In the genomic region with DNA sequence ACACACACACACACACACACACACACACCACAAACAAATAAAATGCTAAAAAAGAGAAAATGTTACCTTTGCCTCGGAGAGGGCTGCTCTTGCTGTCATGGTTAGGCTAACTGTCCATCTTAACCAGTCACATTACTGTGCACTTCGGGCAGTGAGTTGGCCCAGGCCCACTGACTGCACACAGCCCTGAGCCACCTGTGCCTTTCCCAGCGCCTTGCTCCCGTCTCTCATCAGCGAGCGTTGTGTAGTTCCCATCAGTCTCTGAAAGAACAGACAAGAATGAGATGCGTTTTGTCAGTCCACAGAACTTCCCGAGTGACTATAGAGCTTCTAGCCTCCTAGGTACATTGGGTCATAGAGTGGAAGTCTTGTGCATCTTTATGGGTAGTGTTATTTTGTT, we compare ENCODE assay signal across 35 mouse cellular contexts. TPM values are rescaled to one million over a fixed set of nuclear protein-coding genes. Genes with fewer than 3 reads are reported as not detected.
"Had no signal": no experiment of that assay in that cellular context is flagged by ENCODE, and none has a peak within 500 bp of the region (broad histone marks: within the 10 kb centered on the region; RNA-seq: fewer than 3 reads in every experiment).

No protein-coding gene starts in this region.

- H3K4me1 ChIP-seq: limb, embryonic 10.5 days; limb, embryonic 12.5 days; limb, embryonic 13.5 days; limb, embryonic 15.5 days; liver, embryonic 13.5 days; liver, embryonic 15.5 days; lung, embryonic 15.5 days; midbrain, embryonic 10.5 days; midbrain, embryonic 12.5 days; midbrain, embryonic 13.5 days; midbrain, embryonic 15.5 days; neural tube, embryonic 12.5 days; neural tube, embryonic 13.5 days had no signal

- H3K4me3 ChIP-seq: limb, embryonic 10.5 days; limb, embryonic 12.5 days; limb, embryonic 13.5 days; limb, embryonic 15.5 days; liver, embryonic 12.5 days; liver, embryonic 13.5 days; liver, embryonic 15.5 days; lung, embryonic 15.5 days; megakaryocyte, embryonic 14.5 days; midbrain, embryonic 10.5 days; midbrain, embryonic 12.5 days; midbrain, embryonic 13.5 days; midbrain, embryonic 15.5 days; myocyte; neural tube, embryonic 12.5 days; neural tube, embryonic 13.5 days had no signal

- DNase-seq: liver; liver, embryonic 13.5 days; liver, postnatal 0 days; lung, adult 18-20 months; lung, adult 2 months; lung, embryonic 14.5 days; lung, postnatal 10 days; lung, postnatal 14 days; lung, postnatal 36 days; lung, postnatal 4 days; midbrain, embryonic 14.5 days had no signal

- H3K27me3 ChIP-seq: limb, embryonic 12.5 days; limb, embryonic 13.5 days; limb, embryonic 15.5 days; liver, embryonic 12.5 days; liver, embryonic 13.5 days; liver, embryonic 15.5 days; lung, embryonic 15.5 days; megakaryocyte, embryonic 14.5 days; midbrain, embryonic 12.5 days; midbrain, embryonic 13.5 days; midbrain, embryonic 15.5 days; neural tube, embryonic 12.5 days; neural tube, embryonic 13.5 days had no signal

- ATAC-seq: liver, embryonic 12.5 days; midbrain, embryonic 13.5 days; midbrain, embryonic 15.5 days; midbrain, embryonic 16.5 days had no signal

- H3K4me2 ChIP-seq: limb, embryonic 12.5 days; limb, embryonic 13.5 days; limb, embryonic 15.5 days; liver, embryonic 11.5 days; liver, embryonic 12.5 days; liver, embryonic 13.5 days; liver, embryonic 15.5 days; lung, embryonic 14.5 days; lung, embryonic 15.5 days; midbrain, embryonic 11.5 days; midbrain, embryonic 12.5 days; midbrain, embryonic 13.5 days; midbrain, embryonic 15.5 days; neural tube, embryonic 12.5 days; neural tube, embryonic 13.5 days had no signal

- H3K9ac ChIP-seq: limb, embryonic 12.5 days; limb, embryonic 13.5 days; limb, embryonic 15.5 days; liver, embryonic 12.5 days; liver, embryonic 13.5 days; liver, embryonic 14.5 days; liver, embryonic 15.5 days; liver, postnatal 0 days; lung, embryonic 14.5 days; lung, embryonic 15.5 days; midbrain, embryonic 12.5 days; midbrain, embryonic 13.5 days; midbrain, embryonic 15.5 days; neural tube, embryonic 12.5 days; neural tube, embryonic 13.5 days had no signal

- H3K27ac ChIP-seq: limb, embryonic 10.5 days; limb, embryonic 12.5 days; limb, embryonic 13.5 days; limb, embryonic 15.5 days; liver, embryonic 12.5 days; liver, embryonic 13.5 days; liver, embryonic 14.5 days; liver, embryonic 15.5 days; lung, embryonic 15.5 days; macrophage; midbrain, embryonic 10.5 days; midbrain, embryonic 12.5 days; midbrain, embryonic 13.5 days; midbrain, embryonic 15.5 days; neural tube, embryonic 12.5 days; neural tube, embryonic 13.5 days had no signal

- H3K9me3 ChIP-seq: limb, embryonic 10.5 days; limb, embryonic 12.5 days; limb, embryonic 13.5 days; limb, embryonic 15.5 days; liver, embryonic 12.5 days; liver, embryonic 13.5 days; liver, embryonic 15.5 days; lung, embryonic 15.5 days; midbrain, embryonic 10.5 days; midbrain, embryonic 12.5 days; midbrain, embryonic 13.5 days; midbrain, embryonic 15.5 days; neural tube, embryonic 12.5 days; neural tube, embryonic 13.5 days had no signal

RNA-seq across cellular contexts. Expression of a gene that starts 25.9 kb away (rescaled TPM):
- total RNA-seq: megakaryocyte progenitor cell, adult 5-6 weeks; megakaryocyte-erythroid progenitor cell, adult 5-6 weeks; monocyte, adult 5-6 weeks had no signal
- polyA plus RNA-seq: liver, adult 2 months; macrophage had no signal

RNA-seq across cellular contexts. Expression of a gene that starts 27.2 kb away (rescaled TPM):
- total RNA-seq: megakaryocyte progenitor cell, adult 5-6 weeks; monocyte, adult 5-6 weeks had no signal
- polyA plus RNA-seq: macrophage had no signal
